Mouse (Mus musculus): Measurements from ENCODE around the gene Limd2.
A peak's percentile ranks its signal among the peaks of the same experiment; 100 is the strongest.

- TF ChIP-seq POLR2A (IDR thresholded peaks at IDR 0.05; ENCODE audit: insufficient read depth, low read depth, low read length) (peak; percentile 82), CTCF (IDR thresholded peaks at IDR 0.05; ENCODE audit: insufficient read depth, low read depth, low read length) (no peak)
These were observed 479 bp downstream of the Limd2 start for GRCm38 (mm10) chr11:106159921-106160840.

Data from olfactory bulb, adult 2 months (tissue).